Mouse (Mus musculus) thymus, adult 2 months (tissue): ENCODE results near the gene Insl5. TPM values are rescaled to one million over a fixed set of nuclear protein-coding genes. Genes with fewer than 3 reads are reported as not detected.

Experiments
- DNase-seq: peaks from one replicate; pipeline ENCODE4 v3.0.0; 2021
- H3K27ac ChIP-seq: fragments of 200-500 bp; 2 replicates; pipeline ENCODE4 v1.5.1; 2012; ENCODE audit warnings: low read length, control low read depth; ENCODE audit not compliant: control insufficient read depth, insufficient read depth
- H3K27me3 ChIP-seq: fragments of 200-500 bp; 2 replicates; pipeline ENCODE4 v1.6.1; 2012; ENCODE audit warnings: mild to moderate bottlenecking, low read length, moderate library complexity, mixed read lengths; ENCODE audit not compliant: control insufficient read depth, insufficient read depth
- H3K36me3 ChIP-seq: fragments of 200-500 bp; 2 replicates; pipeline ENCODE4 v1.6.1; 2012; ENCODE audit warnings: mild to moderate bottlenecking, low read length, moderate library complexity; ENCODE audit not compliant: control insufficient read depth, insufficient read depth
- H3K4me1 ChIP-seq: fragments of 200-500 bp; replicated peaks from 2 replicates; pipeline ENCODE4 v1.6.1; 2012; ENCODE audit warnings: low read length; ENCODE audit not compliant: control insufficient read depth, insufficient read depth
- H3K4me3 ChIP-seq: fragments of 200-500 bp; 2 replicates; pipeline ENCODE4 v1.5.1; 2012; ENCODE audit warnings: mild to moderate bottlenecking, low read length, control low read depth, moderate library complexity; ENCODE audit not compliant: control insufficient read depth, insufficient read depth
- CTCF ChIP-seq: fragments of 200-500 bp; IDR thresholded peaks from 2 replicates; pipeline ENCODE4 v1.5.1; 2012; ENCODE audit warnings: mild to moderate bottlenecking, control low read depth, low read length, moderate library complexity, borderline replicate concordance; ENCODE audit not compliant: control insufficient read depth, poor library complexity, insufficient read depth; ENCODE audit errors: extremely low read depth
- POLR2A ChIP-seq: fragments of 200-500 bp; IDR thresholded peaks from 2 replicates; pipeline ENCODE4 v1.6.1; 2012; ENCODE audit warnings: mild to moderate bottlenecking, low read length, control low read depth, moderate library complexity; ENCODE audit not compliant: control insufficient read depth, poor library complexity, insufficient read depth; ENCODE audit errors: extremely low read depth
- WGBS: fragments of 180-500 bp; shearing (Covaris S2); methylation state at CpG from one replicate; pipeline ENCODE4 v1.1.7; 2018; 5-methylcytosine and 5-hydroxymethylcytosine counted together
- polyA plus RNA-seq: library from polyadenylated mRNA; depleted of rRNA; stranded (reverse); fragments of >200 nt; gene quantifications from 2 replicates; pipeline ENCODE4 v1.2.3, GENCODE M21; 2012

The Insl5 gene
- polyA plus RNA-seq, 1 experiment, result 19.4 TPM

GRCm38 (mm10) chr4:102986917-102987316, 39.7 kb downstream of the Insl5 start:
- TF ChIP-seq POLR2A (no peak), CTCF (no peak)
- Histone ChIP-seq H3K36me3 (no peaks in the 10 kb centered on the region), H3K27me3 (no peaks in the 10 kb centered on the region), H3K4me3 (no peak overlapping the region), H3K27ac (no peak overlapping the region), H3K4me1 (peaks cover 26% of the 10 kb centered on the region)
- DNase-seq, result peak; percentile 65
- 1% methylated on average over 2 of the region's 2 CpGs for WGBS

DNA sequence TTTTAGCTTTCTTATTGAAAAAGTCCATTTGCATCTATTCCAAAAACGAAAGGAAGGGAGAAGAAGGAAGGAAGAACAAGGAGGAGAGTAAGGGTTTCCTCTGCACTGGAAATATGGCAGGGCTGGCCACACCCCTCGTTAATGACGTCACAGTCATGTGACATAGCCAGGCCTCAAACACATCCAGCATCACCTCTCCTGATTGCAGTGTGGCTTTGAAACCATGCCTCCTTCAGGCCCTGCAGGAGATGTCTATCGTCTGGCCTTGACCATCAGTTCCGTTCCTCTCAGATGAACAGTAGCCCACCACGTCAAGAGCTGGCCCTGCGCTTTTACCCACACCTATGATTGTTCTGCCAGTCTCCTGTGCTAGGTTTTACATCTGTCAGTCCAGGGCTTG, 40.5 kb downstream of the Insl5 start:
- 81% methylated on average over 7 of the region's 7 CpGs for WGBS

DNA sequence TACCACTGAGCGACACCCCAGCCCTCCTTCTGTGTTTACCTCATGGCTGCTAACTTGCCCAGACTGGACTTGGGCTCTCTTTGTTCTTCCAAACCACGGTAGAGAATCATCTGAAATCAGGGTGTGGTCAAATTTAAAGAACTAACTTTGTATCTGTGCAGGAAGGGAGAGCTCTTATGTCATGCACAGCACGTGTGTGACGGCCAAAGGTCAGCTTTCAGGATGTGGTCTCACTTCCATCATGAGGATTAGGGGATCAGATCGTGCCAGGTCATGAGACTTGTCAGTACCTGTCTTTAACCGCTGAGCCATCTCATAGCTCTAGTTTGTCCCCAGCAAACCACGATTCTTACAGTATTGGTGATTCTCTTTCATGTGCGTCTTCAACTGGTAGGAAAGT, 44.9 kb downstream of the Insl5 start:
- 74% methylated on average over 8 of the region's 8 CpGs for WGBS
- H3K4me3 ChIP-seq, result no peak overlapping the region

More for the DNA sequence above, 40.5 kb downstream of the Insl5 start:
- Histone ChIP-seq H3K4me3 (no peak overlapping the region), H3K4me1 (peaks cover 26% of the 10 kb centered on the region), H3K27ac (no peak overlapping the region), H3K36me3 (no peaks in the 10 kb centered on the region), H3K27me3 (no peaks in the 10 kb centered on the region)
- no peak for DNase-seq
- TF ChIP-seq POLR2A (no peak), CTCF (no peak)

DNA sequence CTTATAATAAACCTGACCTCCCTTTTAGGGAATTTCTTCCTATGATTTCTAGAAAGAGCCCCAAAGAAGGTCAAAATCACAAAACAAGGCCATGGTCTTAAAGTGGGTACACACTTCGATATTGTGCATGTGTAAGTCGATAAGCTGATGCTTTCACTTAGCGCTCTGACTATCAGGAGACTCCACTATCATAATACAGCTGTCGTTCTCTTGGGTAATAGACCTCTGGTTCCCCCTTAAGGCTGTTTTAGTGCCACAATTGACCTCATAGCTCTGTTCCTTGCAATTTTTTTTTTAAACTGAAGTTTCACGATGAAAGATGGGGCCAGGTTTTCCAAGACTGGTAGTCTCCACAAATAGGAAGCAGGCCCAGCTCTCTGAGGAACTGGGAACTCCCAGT, 47.3 kb downstream of the Insl5 start:
- H3K27ac ChIP-seq, result no peak overlapping the region
- no peaks in the 10 kb centered on the region for H3K36me3 ChIP-seq
- no peak overlapping the region for H3K4me3 ChIP-seq
- H3K4me1 ChIP-seq, result peaks cover 18% of the 10 kb centered on the region
- WGBS, result 25% methylated on average over 5 of the region's 5 CpGs
- no peaks in the 10 kb centered on the region for H3K27me3 ChIP-seq
- no peak for TF ChIP-seq CTCF
- TF ChIP-seq POLR2A, result no peak
- DNase-seq, result no peak

More for the DNA sequence above, 44.9 kb downstream of the Insl5 start:
- Histone ChIP-seq H3K27ac (no peak overlapping the region), H3K36me3 (no peaks in the 10 kb centered on the region), H3K27me3 (no peaks in the 10 kb centered on the region), H3K4me1 (peaks cover 18% of the 10 kb centered on the region)
- DNase-seq, result no peak
- no peak for TF ChIP-seq CTCF
- no peak for TF ChIP-seq POLR2A

DNA sequence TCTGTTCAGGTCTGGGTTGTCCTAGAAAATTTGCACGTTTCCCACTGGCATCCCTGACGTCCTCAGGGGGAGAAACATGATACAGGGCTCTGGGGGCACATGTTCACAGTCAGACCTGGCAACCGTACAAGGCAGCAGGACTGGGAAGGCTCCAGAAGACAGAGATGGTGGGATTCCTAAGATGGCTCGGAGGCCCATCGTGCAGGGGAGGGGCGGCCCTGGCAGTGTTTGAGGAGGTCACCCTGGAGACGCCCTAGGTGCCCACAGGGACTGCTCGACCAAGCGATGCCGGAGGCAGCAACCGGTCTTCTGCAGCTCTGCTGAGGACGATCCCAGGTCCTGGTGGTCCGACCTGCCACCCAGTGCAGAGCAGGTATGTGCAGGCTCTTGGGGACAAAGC, 48.2 kb downstream of the Insl5 start, which contains the start of gene Tctex1d1:
Gene Tctex1d1, plus strand, starts transcription at position 167 of the 400 bp plus-strand sequence.
- DNase-seq, result no peak
- H3K4me3 ChIP-seq, result peak within 1 kb of the TSS; percentile 41

DNA sequence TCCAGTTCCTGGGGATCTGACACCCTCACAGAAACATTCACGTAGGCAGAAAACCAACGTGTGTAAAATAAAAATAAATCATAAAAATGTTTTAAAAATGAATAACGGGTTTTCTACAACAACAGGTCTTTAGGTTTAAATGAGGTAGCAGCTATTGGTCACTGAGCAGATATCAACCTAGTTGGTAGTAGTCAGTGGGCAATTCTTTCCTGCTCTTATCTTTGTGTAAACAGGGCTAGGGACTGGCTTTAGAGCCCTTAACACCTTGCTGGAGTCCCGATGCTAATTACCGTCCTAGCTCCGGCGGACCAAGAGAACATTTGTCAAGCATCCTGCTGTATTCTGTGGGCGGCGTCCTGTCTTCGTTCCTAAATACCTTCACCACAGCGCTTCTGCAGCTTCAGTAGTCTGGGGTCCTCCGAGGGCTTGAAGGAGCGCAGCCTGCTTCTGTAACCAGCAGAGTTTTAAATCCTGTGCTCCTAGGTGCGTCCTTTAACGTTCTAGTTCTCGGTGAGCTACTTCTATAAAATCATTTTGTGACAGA, 48.8 kb downstream of the Insl5 start:
- TF ChIP-seq POLR2A (no peak), CTCF (no peak)
- peaks cover 14% of the 10 kb centered on the region for H3K4me1 ChIP-seq
- 48% methylated on average over 16 of the region's 16 CpGs for WGBS
- H3K4me3 ChIP-seq, result no peak overlapping the region
- no peaks in the 10 kb centered on the region for H3K27me3 ChIP-seq
- H3K36me3 ChIP-seq, result no peaks in the 10 kb centered on the region
- no peak for DNase-seq
- H3K27ac ChIP-seq, result no peak overlapping the region

More for the DNA sequence above, 48.2 kb downstream of the Insl5 start, which contains the start of gene Tctex1d1:
- WGBS, result 8% methylated on average over 13 of the region's 13 CpGs
- no peaks in the 10 kb centered on the region for H3K27me3 ChIP-seq
- H3K36me3 ChIP-seq, result no peaks in the 10 kb centered on the region
- TF ChIP-seq CTCF (no peak), POLR2A (no peak)
- peaks cover 14% of the 10 kb centered on the region for H3K4me1 ChIP-seq
- no peak within 1 kb of the TSS for H3K27ac ChIP-seq
